Mouse (Mus musculus) B cell, adult 67 days (primary cell): Measurements from ENCODE around the gene Slc32a1. TPM values are rescaled to one million over a fixed set of nuclear protein-coding genes. Genes with fewer than 3 reads are reported as not detected.

Source experiments
- total RNA-seq, 2 experiments: library from RNA; stranded (reverse); gene quantifications; 4 replicates each; pipeline ENCODE4 v1.2.4; 2023

Gene Slc32a1
- total RNA-seq: under 1 TPM in 1 of 2 experiments, not detected in 1; 0.39 TPM

DNA sequence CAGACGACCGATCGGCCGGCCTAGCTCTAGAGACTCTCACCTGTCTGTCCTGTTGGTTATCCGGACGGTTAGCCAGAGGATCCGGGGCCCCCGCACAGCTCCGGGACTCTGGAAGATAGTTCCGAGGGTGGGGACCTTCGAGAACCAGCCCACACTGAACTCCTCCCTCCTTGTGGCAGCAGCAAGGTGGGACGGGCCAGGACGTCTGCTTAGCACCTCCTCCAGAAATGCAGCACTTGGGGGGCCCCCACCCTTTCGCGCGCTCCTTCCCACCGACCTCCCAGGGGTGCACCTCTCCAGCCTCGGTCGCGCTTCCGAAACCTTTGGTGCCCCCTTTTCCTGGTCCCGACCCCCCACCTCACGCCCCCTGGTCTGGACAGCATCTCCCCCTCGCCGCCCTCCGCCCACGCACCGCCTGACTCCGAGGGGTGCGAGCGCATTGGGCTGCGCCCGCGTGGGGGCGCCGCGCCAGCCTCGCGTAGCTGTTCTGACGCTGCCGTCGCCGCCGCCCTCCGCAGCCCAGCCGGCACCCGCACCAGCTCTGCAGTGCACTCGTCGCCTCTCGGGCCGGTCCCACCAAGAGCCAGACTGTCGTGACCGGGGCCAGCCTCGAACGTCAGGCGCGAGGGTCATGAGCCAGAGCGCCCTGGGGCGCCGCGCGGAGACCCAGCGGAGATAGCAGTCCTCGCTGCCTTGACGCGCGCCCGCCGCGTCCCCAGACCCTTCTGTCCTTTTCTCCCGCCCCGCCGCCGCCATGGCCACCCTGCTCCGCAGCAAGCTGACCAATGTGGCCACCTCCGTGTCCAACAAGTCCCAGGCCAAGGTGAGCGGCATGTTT is at the start of gene Slc32a1:
Gene Slc32a1, plus strand, starts transcription at position 280 of the 838 bp plus-strand sequence.

DNA sequence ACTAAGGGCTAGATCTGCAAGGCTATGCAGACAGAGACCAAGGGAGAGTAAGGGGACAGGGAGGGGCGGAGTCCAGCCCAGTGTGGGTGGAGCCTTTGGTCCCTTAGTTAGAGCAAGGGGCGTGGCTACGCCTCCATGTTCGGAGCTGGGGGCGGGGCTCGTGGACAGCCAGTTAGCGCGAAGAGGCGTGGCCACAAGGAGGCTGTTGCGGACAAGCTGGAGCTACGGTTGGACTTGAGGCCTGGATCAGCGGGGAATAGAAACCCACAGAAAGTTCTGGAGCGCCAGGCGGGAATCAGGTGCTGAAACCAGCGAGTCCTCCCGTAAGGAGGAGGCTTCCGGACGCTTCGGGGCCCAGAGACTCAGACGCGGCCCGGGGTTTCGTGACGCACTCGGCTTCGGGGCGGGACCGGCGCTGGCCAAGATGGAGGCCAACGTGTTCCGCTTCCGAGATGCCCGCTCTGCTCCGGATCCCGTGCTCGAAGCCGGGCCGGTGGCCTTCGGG is 14.2 kb downstream of the Slc32a1 start, which contains the start of gene Actr5:
Gene Actr5, plus strand, starts transcription at position 171 of the 505 bp plus-strand sequence.

DNA sequence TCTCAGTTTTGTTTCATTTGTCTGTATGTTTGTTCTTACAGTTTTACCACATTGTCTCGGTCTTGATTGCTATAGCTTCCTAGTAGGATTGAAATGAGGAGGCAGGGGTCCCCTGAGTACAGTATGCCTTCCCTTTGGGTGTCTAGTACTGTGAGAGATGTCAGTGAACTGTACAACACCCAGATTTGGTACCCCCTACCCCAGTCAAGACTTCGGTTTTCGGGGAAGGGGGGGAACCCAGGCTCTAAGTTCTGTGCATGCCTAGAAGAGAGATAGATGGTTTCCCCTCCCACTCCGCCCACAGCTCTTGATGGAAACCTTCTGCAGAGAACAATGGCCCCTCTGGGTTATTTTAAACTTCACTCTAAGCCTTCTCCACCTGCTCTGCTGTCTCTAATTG is 54.5 kb downstream of the Slc32a1 start, which contains the start of gene Ppp1r16b:
Gene Ppp1r16b, plus strand, starts transcription at position 301 of the 400 bp plus-strand sequence.

Other genes starting within 250 kb of the Slc32a1 start
- not detected for gene Snhg11, start 235.1 kb upstream of the Slc32a1 start, total RNA-seq
- 10 to 100 TPM; 67.6 to 92.0 TPM for gene Ralgapb, start 200.9 kb upstream of the Slc32a1 start, total RNA-seq
- gene Adig, start 108.2 kb upstream of the Slc32a1 start, total RNA-seq: 1 to 10 TPM in 1 of 2 experiments, not detected in 1; 2.3 TPM
- gene Arhgap40, start 98.0 kb upstream of the Slc32a1 start, total RNA-seq: not detected
- gene Actr5, start 14.1 kb downstream of the Slc32a1 start, total RNA-seq: 10 to 100 TPM; 51.1 to 55.8 TPM
- gene Ppp1r16b, start 54.6 kb downstream of the Slc32a1 start, total RNA-seq: 100 to 1,000 TPM; 170 to 198 TPM
- 1 to 10 TPM; 1.4 to 1.6 TPM for gene Fam83d, start 157.3 kb downstream of the Slc32a1 start, total RNA-seq
- 10 to 100 TPM; 33.0 to 40.5 TPM for gene Dhx35, start 184.0 kb downstream of the Slc32a1 start, total RNA-seq